Mouse (Mus musculus) CD4-positive helper T cell, adult 2 months (primary cell): Measurements from ENCODE around the gene Sox30.

Source experiments
- DNase-seq: peaks from one replicate; pipeline ENCODE4 v3.0.0-alpha.2; 2012; ENCODE audit warnings: low read depth, missing footprints, low spot score

Gene Sox30

DNA sequence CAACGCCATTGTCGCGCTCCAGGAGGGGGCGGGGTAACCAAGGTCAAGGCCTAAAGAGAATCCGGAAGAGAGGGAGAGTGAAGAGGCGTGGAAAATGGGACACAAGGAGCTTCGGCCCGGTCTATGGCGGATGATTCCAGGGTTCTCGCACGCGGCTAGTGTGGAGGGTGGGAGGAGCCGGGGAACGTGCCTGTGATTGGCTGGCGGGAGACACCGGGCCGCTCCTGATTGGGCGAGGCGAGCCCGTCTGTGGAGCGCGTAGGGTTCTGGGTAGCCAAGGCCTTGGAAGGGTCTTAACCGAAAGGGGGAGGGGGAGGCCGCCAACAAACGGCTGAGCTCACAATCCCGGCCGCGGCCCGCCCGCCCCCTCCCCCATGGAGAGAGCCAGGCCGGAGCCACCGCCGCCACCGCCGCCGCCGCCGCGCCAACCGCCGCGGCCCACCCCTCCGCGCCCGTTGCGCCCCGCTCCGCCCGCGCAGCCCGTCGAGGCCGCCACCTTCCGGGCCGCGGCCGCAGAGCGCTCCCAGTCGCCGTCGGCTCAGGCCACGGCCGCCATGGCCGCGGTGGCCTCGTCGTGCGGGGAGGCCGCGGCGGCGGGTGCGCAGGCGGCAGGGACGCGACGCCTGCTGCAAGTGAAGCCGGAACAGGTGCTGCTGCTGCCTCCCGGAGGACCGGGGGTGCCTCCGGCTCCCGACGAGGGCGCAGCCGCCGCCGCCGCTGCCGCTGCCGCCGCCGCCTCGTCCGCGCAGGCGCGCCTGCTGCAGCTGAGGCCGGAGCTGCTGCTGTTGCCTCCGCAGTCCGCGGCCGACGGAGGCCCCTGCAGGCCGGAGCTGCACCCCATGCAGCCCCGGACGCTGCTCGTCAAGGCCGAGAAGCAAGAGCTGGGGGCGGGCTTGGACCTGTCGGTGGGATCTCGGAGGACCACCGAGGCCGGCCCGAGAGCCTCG, at the start of gene Sox30:
Sox30 (plus strand) TSS at position 365 of the 947 bp plus-strand sequence.
- peak; percentile 60 for DNase-seq

DNA sequence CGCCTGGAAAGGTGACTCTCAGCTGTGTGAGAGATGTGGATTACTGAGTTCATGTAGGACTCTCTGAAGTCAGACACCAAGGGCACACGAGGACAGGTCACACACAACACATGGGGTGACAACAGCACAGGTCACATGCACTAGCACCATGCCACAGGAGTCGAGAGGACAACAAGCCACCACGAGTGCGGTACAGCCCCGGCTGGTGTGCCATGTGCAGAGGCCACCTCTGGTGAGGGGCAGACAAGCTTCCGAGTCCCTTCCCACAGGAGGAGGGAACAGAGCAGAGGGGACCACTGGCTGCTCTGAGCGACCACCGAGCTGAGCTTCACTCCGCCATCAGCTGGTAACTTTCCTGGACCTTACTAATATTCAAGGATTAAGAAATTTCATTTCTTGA, 47.3 kb upstream of the Sox30 start:
- no peak for DNase-seq

DNA sequence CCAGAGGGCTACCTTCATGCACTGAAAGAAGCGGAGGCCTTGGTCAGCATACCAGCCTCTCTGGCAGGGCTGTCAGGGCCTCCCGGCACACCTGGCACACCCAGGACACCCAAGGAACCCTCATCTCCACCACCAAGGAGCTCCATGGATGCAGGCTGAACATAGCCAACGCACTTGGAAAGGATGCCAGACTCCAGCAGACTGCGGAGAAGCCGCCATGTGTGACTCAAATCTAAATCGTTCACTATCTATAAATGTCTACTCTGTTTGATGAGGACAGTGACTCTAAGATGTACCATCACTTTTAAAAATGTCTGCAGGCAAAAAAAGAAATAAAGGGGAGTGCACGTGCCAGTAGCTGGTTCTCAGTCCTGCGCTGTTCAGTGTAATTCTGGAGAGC, 42.6 kb upstream of the Sox30 start:
- DNase-seq = no peak

DNA sequence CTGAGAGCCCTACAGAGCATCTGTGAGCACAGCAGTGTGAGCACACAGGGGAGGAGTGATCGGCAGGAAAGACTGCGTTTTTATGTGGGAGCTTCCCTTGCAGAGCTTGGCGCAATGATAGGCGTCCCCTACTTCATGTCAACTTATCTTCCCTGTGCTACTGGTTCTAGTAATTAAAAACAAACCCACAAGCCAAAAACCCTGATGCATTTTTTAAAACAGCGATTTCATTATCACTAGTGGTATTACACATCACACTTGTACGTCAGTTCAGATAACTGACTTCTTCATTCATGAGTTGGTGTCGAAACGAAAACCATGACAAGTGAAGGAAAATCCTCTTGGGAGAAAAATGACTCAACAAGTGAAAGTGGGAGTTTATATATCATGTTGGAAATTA, 41.2 kb upstream of the Sox30 start:
- DNase-seq = no peak

DNA sequence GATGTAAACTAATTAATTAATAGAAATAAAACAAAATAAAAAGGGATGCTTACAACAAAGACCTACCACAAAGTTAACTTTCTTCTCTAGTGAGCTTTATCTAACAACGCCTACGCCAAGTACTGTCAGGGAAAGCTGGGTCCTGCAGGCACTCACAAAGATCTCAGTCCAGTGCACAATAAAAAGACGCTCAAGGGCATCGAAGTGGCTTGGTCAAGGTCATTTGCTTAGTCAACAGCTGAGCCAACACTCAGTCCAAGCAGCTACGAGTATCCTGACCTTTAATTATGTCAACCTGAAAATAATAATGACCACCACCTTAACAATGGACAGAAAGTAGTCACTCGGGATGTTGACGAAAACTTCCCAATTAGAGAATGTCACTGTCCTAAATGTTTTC, 37.8 kb upstream of the Sox30 start:
- no peak for DNase-seq

DNA sequence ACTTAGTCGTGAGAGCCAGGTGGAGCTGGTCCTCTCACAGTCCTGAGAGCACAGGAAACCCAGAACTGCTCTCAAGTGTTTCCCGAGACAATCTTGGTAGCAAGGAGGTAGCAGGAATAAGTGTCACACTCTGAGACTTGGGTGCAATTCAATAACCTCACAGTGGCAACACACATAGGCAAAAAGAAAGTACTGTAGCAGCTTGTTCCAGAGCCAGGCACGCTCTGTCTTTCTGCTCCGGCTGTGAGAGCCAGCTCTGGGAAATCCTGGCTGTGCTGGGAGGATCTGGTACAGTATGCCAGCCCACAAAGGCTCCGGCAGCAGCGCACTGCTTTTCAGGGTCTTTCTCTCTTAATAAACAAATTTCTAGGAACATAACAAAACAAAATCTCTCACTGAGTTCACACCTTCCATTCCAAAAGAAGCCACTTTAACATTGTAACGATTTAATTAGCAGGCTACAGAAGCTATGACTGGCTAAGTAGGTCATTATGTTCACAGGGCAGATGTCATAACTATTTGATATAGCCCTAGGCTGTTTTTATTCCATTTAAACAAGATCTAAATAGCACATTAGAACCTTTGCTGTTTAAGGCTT, 36.9 kb upstream of the Sox30 start:
- DNase-seq = no peak

DNA sequence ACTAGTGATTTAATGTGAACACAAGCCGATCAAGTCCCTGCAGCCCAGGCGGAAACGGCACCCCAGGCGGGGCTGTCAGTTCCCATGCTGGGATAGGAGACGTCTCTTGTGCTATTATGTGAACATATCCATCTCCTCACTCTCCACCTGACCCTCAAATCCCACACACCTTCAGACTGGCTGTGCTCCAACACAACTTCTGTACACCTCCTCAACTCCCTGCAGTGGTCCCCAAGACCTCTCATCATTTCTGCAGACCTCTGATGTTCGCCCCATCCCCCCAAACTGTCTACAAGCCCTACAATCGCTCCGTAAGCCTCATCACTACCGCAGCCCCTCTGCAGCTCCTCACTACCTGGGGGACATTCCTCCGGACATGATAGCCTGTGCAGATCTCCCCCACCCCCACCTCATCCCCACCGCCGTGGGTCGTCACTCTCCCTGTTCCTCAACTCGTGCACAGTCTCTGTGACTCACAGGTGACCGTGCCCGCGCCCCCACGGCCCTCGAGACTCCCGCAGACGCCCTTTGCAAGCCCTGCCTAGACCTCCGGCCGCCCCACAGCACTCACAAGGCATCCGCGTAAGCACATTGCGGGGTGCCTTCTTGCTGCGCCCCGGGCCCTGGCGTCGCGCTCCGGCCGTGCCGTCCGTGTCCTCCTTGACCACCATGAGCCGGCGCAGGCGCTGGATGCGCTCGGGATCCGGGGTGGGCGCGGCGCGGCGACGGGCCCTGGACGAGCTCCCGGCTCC, 36.0 kb upstream of the Sox30 start:
- DNase-seq = peak; percentile 29

DNA sequence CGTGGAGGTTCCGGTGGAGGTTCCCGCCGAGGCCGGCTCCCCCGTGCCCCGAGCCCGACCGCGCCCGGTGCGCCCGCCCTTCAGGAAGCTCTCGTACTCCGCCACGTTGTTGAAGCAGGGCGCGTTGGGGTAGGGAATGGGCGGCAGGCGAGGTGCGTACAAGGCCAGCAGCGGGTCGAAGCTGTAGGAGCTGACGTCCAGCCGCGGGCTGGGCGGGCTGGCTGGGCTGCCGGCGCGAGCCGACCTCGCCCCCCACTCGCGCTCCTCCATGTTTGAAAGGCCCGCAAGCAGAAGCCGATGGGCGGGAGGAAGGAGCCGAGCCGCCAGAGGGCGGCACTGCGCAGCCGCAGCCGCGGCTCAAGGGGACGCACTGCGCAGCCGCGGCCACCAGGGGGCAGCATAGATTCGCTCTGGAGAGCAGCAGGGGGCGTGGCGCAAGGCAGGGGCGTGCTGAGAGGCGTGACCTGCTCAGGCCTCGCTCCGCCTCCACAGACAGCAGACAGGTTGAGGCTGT, 35.4 kb upstream of the Sox30 start, which contains the start of gene Lsm11:
Lsm11 (minus strand) TSS at position 293 of the 514 bp plus-strand sequence.
- peak; percentile 95 for DNase-seq

DNA sequence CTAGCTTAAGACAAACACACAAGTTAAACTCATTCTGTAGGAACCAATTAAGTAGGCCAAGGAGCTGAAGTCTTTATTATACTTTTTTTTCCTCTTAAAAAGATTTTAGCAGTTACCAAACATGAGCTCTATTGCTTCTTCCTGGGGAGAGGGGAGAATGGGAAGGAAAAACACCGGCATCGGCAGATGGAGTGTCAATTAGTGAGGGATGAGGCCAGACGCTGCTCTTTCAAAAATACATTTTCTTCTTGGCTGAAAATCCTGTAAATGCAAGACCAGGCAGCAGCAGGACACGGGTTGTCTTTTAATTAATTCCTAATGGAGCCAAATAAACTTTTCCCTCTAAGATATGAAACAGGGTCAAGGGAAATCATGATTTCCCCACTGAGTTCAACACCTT, 33.3 kb upstream of the Sox30 start:
- DNase-seq = no peak

DNA sequence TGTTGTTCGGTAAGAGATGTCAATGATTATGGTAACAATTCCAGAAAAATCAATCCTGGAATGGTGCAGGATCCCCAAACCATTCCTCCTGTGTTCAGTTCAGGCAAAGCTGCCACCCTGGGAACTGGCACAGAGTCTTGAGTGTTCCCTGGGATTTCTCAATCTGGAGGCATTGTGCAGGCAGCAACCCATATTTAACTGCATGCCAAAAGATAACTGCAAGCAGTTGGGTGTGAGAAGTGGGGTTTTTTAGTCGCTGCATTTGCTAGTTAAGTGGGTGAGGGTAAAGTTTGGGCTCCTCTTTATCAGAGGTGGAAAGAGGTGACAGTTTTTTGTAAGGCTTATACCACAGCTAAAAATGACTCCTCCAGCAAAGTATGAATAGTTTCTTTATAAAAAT, 32.6 kb upstream of the Sox30 start:
- no peak for DNase-seq

DNA sequence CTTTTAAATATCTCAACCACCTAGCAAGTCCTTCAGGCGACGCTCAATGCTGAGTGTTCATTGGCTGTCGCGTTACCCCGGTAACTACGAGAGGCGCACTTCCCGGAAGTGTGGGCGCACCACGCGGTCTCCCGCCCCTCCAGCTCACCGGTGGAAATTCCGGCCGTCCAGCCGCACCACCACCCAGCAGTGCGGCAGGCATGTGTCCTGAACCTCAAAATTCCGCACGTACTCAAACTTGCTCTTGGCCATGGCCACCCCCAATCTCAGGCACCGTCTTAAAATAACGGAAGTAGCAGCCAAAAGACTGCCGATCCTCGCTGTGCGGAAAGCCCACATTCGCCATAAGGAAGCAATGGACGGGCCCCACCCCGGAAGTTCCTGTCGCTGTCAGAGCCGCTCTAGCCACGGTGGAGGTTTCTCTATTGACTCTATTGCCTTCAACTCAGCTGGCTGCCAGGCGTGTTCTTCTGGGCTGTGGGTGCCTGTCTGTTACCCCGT, 24.9 kb upstream of the Sox30 start, which contains the start of gene Thg1l:
Thg1l (minus strand) TSS at position 368 of the 501 bp plus-strand sequence.
- DNase-seq = peak; percentile 96

DNA sequence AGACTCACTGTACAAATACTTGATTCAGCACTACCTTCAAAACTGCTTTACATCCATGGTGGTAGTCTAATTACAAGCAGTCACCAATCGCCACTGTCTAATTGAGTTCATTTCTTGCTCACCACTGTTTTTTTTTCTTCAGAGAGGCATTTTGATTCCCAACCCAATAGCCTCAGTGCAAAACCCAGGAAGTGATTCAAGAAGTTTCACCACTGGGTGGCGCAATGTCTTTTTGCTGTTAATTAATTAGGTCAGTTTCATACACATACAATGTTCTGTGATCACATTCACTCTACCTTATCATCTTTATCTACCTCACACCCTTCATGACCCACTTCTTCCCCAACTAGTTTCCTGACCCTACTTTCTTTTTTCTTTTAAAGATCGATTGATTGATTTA, 20.5 kb upstream of the Sox30 start:
- DNase-seq = peak; percentile 72

DNA sequence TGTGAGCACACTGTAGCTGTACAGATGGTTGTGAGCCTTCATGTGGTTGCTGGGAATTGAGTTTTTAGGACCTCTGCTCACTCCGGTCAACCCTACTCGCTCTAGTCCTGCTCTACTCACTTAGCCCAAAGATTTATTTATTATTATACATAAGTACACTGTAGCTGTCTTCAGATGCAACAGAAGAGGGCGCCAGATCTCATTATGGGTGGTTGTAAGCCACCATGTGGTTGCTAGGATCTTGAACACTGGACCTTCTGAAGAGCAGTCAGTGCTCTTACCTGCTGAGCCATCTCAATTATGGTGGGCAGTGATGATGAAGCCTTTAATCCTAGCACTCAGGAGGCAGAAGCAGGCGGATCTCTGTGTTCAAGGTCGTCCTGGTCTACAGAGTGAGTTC, 20.1 kb upstream of the Sox30 start:
- peak; percentile 50 for DNase-seq

DNA sequence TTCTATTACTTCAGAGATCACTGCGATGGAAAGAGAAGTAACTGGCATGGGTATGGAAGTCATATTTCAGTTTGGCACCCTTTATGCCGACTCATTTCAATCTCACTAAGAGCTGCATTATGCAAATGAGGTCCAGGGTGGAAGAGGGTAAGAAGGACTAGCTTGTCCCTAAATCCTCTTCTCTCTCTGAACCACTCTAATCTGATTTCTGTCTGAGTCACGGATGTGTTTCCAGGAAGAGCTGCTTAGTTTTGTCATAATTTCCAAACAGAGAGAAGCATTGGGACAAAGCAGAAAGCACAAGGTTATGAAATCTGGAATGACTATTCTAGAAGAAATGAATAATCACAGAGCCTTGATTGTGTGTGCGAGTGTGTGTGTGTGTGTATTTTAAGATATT, 13.2 kb upstream of the Sox30 start:
- DNase-seq = no peak

DNA sequence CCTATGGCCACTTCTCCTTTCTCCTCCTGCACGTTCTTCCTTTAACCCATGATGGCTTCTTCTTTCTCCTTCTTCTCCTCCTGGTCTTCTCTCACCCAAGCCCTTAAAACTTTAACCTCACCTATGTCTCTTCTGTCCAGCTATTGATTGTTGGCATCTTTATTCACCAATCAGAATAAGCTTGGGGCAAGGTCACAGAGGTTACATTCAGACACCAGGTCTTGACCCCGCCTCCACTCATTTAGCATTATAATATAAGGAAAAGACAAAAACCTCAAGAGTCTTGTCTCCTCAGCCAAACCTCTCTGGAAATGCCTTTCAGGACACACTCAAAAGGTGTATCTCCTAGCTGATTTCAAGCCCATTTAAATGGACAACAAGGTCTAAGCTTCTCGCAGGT, 11.6 kb upstream of the Sox30 start:
- DNase-seq = no peak

DNA sequence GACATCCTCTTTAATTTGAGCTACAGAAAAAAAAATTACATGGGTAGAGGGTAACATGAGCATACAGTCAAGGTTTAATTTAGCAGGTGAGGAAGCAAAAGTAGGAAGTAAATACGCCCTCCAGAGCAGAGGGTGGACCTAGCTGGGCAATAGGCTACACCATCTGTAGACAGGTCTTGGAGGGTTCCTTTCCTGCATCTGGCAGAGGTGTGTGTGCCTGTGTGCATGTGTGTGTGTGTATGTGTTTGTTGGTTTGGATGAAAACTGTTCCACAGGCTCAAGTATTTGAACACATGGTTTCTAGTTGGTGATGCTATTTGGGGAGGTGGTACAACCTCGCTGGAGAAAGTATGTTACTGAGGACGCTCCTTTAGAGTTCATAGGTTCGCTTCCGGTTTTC, 6.5 kb upstream of the Sox30 start:
- no peak for DNase-seq

DNA sequence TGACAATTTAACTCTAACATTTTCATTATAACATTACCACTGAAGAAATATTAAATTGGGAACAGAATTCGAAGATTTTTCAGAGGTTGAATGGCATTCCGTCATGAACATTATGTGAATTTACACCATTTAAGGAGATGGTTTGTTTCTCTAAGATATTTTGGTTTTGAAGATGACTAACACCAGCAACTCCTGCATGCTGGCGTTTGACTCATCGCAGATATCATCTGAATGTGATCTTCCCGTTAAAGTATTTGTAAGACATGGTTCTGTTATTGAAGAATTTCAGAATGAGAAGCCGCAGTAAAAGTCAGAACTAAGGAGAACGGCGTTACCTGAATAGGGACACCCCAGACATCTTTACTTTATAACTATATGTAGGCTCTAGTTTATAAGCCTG, 5.6 kb upstream of the Sox30 start:
- no peak for DNase-seq

DNA sequence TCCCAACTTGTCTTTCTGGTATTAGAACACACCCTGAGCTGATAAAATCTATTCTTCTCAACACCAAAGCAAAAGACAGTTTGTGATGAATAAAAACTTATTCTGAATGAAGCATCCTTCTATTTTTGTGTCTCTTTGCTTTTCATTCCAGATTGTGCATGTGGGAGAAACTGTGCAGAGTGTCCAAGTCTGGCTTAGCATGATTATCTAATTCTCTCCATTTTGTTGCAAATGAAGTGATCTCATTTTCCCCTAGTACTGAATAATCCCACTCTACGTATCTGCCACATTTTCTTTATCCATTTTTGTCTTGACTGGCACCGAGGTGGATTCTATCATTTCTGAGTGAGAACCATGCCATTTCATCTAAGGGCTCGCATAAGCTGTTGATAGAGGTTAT, 4.0 kb upstream of the Sox30 start:
- DNase-seq = no peak

DNA sequence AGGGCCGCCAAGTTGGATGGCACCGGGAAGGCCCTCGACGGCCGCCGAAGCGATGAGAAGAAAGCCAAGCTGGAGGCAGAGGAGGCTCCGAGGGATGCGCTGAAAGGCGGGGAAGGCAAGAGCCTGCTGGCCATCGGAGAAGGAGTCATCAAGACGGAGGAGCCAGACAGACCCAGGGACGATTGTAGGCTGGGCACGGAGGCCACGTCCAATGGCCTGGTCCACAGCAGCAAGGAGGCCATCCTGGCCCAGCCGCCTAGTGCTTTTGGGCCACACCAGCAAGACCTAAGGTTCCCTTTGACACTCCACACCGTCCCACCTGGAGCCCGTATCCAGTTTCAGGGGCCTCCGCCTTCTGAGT, 763 bp downstream of the Sox30 start:
- no peak for DNase-seq

DNA sequence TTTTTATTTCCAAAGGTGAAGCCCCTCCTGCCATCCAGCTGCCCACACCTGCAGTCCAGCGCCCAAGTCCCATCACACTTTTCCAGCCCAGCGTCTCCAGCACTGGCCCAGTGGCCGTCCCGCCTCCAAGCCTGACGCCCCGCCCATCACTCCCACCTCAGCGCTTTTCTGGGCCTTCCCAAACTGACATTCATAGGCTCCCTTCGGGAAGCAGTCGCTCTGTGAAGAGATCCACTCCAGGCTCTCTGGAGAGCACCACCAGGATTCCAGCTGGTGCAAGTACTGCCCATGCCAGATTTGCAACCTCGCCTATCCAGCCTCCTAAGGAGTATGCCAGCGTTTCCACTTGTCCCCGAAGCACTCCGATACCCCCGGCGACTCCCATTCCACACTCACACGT, 11.5 kb downstream of the Sox30 start:
- no peak for DNase-seq

DNA sequence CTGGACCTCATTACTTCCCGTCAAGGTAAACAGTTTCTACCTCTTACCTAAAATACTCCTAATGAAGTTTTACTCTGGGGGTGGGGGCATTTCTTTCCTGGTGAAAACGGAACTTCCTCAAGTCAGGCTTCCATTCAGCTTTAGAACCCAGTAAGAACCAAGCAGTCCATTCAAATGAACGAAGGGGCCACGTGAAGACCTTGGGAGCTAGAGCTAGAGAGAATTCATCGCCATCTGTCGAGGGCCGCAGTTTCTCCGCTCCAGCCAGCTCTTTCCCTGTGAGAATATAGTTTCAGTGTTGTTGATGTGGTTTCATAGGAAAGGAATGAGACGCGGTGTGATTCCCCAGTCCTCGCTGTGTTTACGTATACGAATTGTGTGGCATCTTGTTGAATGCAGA, 12.0 kb downstream of the Sox30 start:
- no peak for DNase-seq

DNA sequence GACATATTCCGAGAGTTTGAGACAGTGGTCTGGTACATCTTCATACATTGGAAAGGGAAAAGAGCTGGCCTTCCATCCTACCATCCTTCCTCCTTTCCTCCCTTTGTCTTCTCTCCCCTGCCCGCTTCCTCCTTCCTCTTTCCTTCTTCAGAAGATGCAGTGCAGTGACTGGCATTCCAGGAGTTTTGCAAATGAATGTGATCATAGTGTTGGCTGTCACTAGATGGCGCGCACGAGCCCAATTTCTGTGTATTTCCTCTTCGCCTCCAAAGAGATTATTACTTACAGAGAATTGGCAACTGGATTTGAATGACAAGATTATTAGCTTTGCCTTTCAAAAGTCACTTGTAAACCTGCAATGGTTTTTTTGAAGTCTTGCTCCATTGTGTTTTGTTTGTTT, 36.0 kb downstream of the Sox30 start:
- DNase-seq = peak; percentile 41
